ENCODE assay signal across 32 mouse cellular contexts in the genomic region with DNA sequence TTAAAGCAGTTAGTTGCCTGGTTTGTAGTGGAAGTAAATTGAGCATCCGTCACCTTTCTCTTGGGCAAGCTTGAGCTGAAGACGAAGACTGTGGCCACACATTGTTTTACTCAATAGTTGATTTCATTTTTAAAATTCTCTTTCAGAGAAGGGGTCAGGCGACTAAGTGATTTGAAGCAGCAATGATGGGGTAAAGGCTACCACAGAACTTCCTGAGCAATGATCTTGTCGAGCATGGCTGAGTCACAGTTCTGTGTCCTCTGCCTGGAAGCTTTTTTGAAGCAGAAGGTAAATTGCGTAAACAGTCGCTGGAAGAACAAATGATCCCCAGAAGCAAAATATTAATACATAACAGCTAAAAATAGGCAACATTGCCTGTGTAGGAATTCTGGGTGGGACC.
DNase-seq lines count a peak whose midpoint lies in the region; ATAC-seq and TF ChIP-seq lines count a peak whose summit lies in the region.
"Had no signal": no experiment of that assay in that cellular context is flagged by ENCODE, and none has a peak within 500 bp of the region (broad histone marks: within the 10 kb centered on the region; RNA-seq: fewer than 3 reads in every experiment).

No protein-coding gene starts in this region.

- no peak overlapping the region for H3K9ac ChIP-seq in lung, postnatal 0 days (replicated peaks; ENCODE audit: low read depth)
- no peak overlapping the region for H3K9ac ChIP-seq in forebrain, embryonic 12.5 days
- H3K9ac ChIP-seq in forebrain, embryonic 11.5 days (ENCODE audit: low read length) = no peak overlapping the region
- H3K9ac ChIP-seq: embryonic facial prominence, embryonic 12.5 days; embryonic facial prominence, embryonic 15.5 days; forebrain, postnatal 0 days; heart, embryonic 12.5 days; heart, embryonic 15.5 days; hindbrain, embryonic 13.5 days; intestine, embryonic 15.5 days had no signal

- no peaks in the 10 kb centered on the region for H3K4me1 ChIP-seq in lung, postnatal 0 days (ENCODE audit: insufficient read depth, low read depth, low read length)
- H3K4me1 ChIP-seq in forebrain, embryonic 12.5 days = no peaks in the 10 kb centered on the region
- H3K4me1 ChIP-seq in forebrain, embryonic 11.5 days (replicated peaks; ENCODE audit: control insufficient read depth, insufficient read depth, low read length) = no peaks in the 10 kb centered on the region
- H3K4me1 ChIP-seq: embryonic facial prominence, embryonic 12.5 days; embryonic facial prominence, embryonic 15.5 days; heart, embryonic 12.5 days; heart, embryonic 15.5 days; hindbrain, embryonic 10.5 days; hindbrain, embryonic 13.5 days; intestine, embryonic 15.5 days had no signal

- ATAC-seq in lung, postnatal 0 days = no peak
- ATAC-seq in megakaryocyte, adult 5-6 weeks (ENCODE audit: poor library complexity, severe bottlenecking) = peak; percentile 58
- ATAC-seq in forebrain, embryonic 12.5 days (ENCODE audit: low FRiP score) = no peak
- no peak for ATAC-seq in forebrain, embryonic 11.5 days (replicated peaks; ENCODE audit: low FRiP score)
- ATAC-seq: forebrain, embryonic 14.5 days; forebrain, postnatal 0 days; hindbrain, embryonic 16.5 days; intestine, embryonic 15.5 days; Patski had no signal

- TF ChIP-seq EP300 in lung, postnatal 0 days (IDR thresholded peaks at IDR 0.05) = no peak

- no peak for TF ChIP-seq CTCF in lung, postnatal 0 days (IDR thresholded peaks at IDR 0.05)

- H3K27ac ChIP-seq in lung, postnatal 0 days (ENCODE audit: low read length) = no peak overlapping the region
- H3K27ac ChIP-seq in forebrain, embryonic 12.5 days = no peak overlapping the region
- no peak overlapping the region for H3K27ac ChIP-seq in forebrain, embryonic 11.5 days (ENCODE audit: low read depth, low read length)
- H3K27ac ChIP-seq: embryonic facial prominence, embryonic 12.5 days; embryonic facial prominence, embryonic 15.5 days; gastrocnemius, adult 2 months; heart, embryonic 15.5 days; hindbrain, embryonic 10.5 days; hindbrain, embryonic 13.5 days; intestine, embryonic 15.5 days had no signal

- H3K27me3 ChIP-seq in lung, postnatal 0 days (replicated peaks; ENCODE audit: insufficient read depth, low read length) = no peaks in the 10 kb centered on the region
- H3K27me3 ChIP-seq in forebrain, embryonic 12.5 days = no peaks in the 10 kb centered on the region
- H3K27me3 ChIP-seq in forebrain, embryonic 11.5 days (ENCODE audit: control insufficient read depth, insufficient read depth, low read length) = no peaks in the 10 kb centered on the region
- H3K27me3 ChIP-seq: CH12.LX; embryonic facial prominence, embryonic 12.5 days; embryonic facial prominence, embryonic 15.5 days; heart, embryonic 12.5 days; heart, embryonic 15.5 days; hindbrain, embryonic 13.5 days; intestine, embryonic 15.5 days; Patski had no signal

- no peaks in the 10 kb centered on the region for H3K36me3 ChIP-seq in lung, postnatal 0 days (ENCODE audit: insufficient read depth, low read length)
- no peaks in the 10 kb centered on the region for H3K36me3 ChIP-seq in forebrain, embryonic 12.5 days (replicated peaks)
- H3K36me3 ChIP-seq in forebrain, embryonic 11.5 days (ENCODE audit: control insufficient read depth, insufficient read depth, low read length) = no peaks in the 10 kb centered on the region
- H3K36me3 ChIP-seq: embryonic facial prominence, embryonic 12.5 days; embryonic facial prominence, embryonic 15.5 days; G1E; heart, embryonic 12.5 days; heart, embryonic 15.5 days; hindbrain, embryonic 10.5 days; hindbrain, embryonic 13.5 days; intestine, embryonic 15.5 days had no signal

- no peaks in the 10 kb centered on the region for H3K9me3 ChIP-seq in lung, postnatal 0 days (ENCODE audit: low read length)
- H3K9me3 ChIP-seq in forebrain, embryonic 12.5 days = no peaks in the 10 kb centered on the region
- H3K9me3 ChIP-seq in forebrain, embryonic 11.5 days (ENCODE audit: control insufficient read depth, low read length) = no peaks in the 10 kb centered on the region
- H3K9me3 ChIP-seq: embryonic facial prominence, embryonic 12.5 days; embryonic facial prominence, embryonic 15.5 days; heart, embryonic 12.5 days; heart, embryonic 15.5 days; hindbrain, embryonic 10.5 days; hindbrain, embryonic 13.5 days; intestine, embryonic 15.5 days had no signal

- 73% methylated on average over 6 of the region's 6 CpGs for WGBS in lung, postnatal 0 days
- 88% methylated on average over 6 of the region's 6 CpGs for WGBS in forebrain, embryonic 12.5 days
- WGBS in forebrain, embryonic 11.5 days = 86% methylated on average over 6 of the region's 6 CpGs

- no peak overlapping the region for H3K4me3 ChIP-seq in lung, postnatal 0 days (ENCODE audit: low read depth, low read length)
- H3K4me3 ChIP-seq in forebrain, embryonic 12.5 days (replicated peaks) = no peak overlapping the region
- H3K4me3 ChIP-seq in forebrain, embryonic 11.5 days (ENCODE audit: low read depth, low read length) = no peak overlapping the region
- H3K4me3 ChIP-seq: embryonic facial prominence, embryonic 12.5 days; embryonic facial prominence, embryonic 15.5 days; gastrocnemius, adult 2 months; heart, embryonic 12.5 days; heart, embryonic 15.5 days; hindbrain, embryonic 10.5 days; hindbrain, embryonic 13.5 days; intestine, embryonic 15.5 days had no signal

- peak; percentile 7 for DNase-seq in lung, postnatal 0 days (ENCODE audit: low spot score)
- no peak for DNase-seq in lung, adult 18-20 months
- DNase-seq in 416B (ENCODE audit: low read depth) = peak; percentile 9
- peak; percentile 28 for DNase-seq in fat pad, adult 2 months (ENCODE audit: extremely low read depth, low read depth, low spot score)
- DNase-seq in heart, adult 8-10 months (ENCODE audit: low spot score) = no peak
- DNase-seq in forebrain, embryonic 11.5 days (ENCODE audit: low spot score) = no peak
- DNase-seq: adrenal gland, postnatal 10 days; adrenal gland, postnatal 36 days; B cell, adult 2 months; cerebellum, adult 11-12 months; cerebellum, adult 9-11 months; cerebellum, postnatal 25 days; forebrain, postnatal 0 days; gastrocnemius, adult 2 months; gastrocnemius, postnatal 14 days; heart, adult 11 months; heart, postnatal 10 days; heart, postnatal 36 days had no signal

- no peak overlapping the region for H3K4me2 ChIP-seq in lung, postnatal 0 days (replicated peaks; ENCODE audit: low read depth, low read length)
- no peak overlapping the region for H3K4me2 ChIP-seq in forebrain, embryonic 12.5 days
- H3K4me2 ChIP-seq in forebrain, embryonic 11.5 days (ENCODE audit: low read depth, low read length, severe bottlenecking) = no peak overlapping the region
- H3K4me2 ChIP-seq: embryonic facial prominence, embryonic 12.5 days; embryonic facial prominence, embryonic 15.5 days; heart, embryonic 12.5 days; heart, embryonic 15.5 days; hindbrain, embryonic 13.5 days; intestine, embryonic 15.5 days had no signal

Comparison
In these comparisons a context has a peak if more than half of its experiments do, and no peak if none do; other contexts are left out.
1. DNase-seq: peak in lung, postnatal 0 days (single experiment), 416B (single experiment) and fat pad, adult 2 months (single experiment); none in lung, adult 18-20 months (0 of 2), heart, adult 8-10 months (single experiment) and forebrain, embryonic 11.5 days (single experiment).